ENCODE assay signal across 8 mouse cellular contexts in genomic region chr1:136018390-136019189, GRCm38 (mm10). TPM values are rescaled to one million over a fixed set of nuclear protein-coding genes. Genes with fewer than 3 reads are reported as not detected.
DNase-seq lines count a peak whose midpoint lies in the region; ATAC-seq and TF ChIP-seq lines count a peak whose summit lies in the region.

No protein-coding gene starts in this region.

- no peaks in the 10 kb centered on the region for H3K27me3 ChIP-seq in forebrain, embryonic 14.5 days (replicated peaks; ENCODE audit: control insufficient read depth, insufficient read depth, low read length)
- no peaks in the 10 kb centered on the region for H3K27me3 ChIP-seq in intestine, postnatal 0 days (replicated peaks; ENCODE audit: control insufficient read depth, insufficient read depth, low read length)

- no peak for TF ChIP-seq CTCF in intestine, postnatal 0 days (IDR thresholded peaks at IDR 0.05; ENCODE audit: low read depth)
- no peak for TF ChIP-seq CTCF in lung, adult 2 months (IDR thresholded peaks at IDR 0.05; ENCODE audit: insufficient read depth, low read length)

- peak overlapping the region; percentile 44; the same call in 1 of the 2 replicates for H3K27ac ChIP-seq in forebrain, embryonic 14.5 days (ENCODE audit: low read depth, low read length)
- peak overlapping the region; percentile 73 for H3K27ac ChIP-seq in intestine, postnatal 0 days (ENCODE audit: low read depth, low read length)

- WGBS in forebrain, embryonic 14.5 days, result 7% methylated on average over 24 of the region's 24 CpGs
- 4% methylated on average over 24 of the region's 24 CpGs for WGBS in intestine, postnatal 0 days
- 3% methylated on average over 24 of the region's 24 CpGs for WGBS in lung, adult 2 months

- ATAC-seq in forebrain, embryonic 14.5 days, result peak; percentile 29
- ATAC-seq in intestine, postnatal 0 days, result peak; percentile 44

- H3K4me1 ChIP-seq in forebrain, embryonic 14.5 days (ENCODE audit: control insufficient read depth, insufficient read depth, low read length), result peaks cover 13% of the 10 kb centered on the region
- H3K4me1 ChIP-seq in intestine, postnatal 0 days (replicated peaks; ENCODE audit: control insufficient read depth, insufficient read depth, low read length), result no peaks in the 10 kb centered on the region
- peaks cover 2% of the 10 kb centered on the region; the same call in 1 of the 2 replicates for H3K4me1 ChIP-seq in lung, adult 2 months (ENCODE audit: control insufficient read depth, insufficient read depth, low read length)

- TF ChIP-seq POLR2A in lung, adult 2 months (IDR thresholded peaks at IDR 0.05; ENCODE audit: borderline replicate concordance, extremely low read depth, low read depth, low read length), result no peak

- peaks cover 29% of the 10 kb centered on the region for H3K36me3 ChIP-seq in forebrain, embryonic 14.5 days (ENCODE audit: control insufficient read depth, insufficient read depth, low read length)
- peaks cover 21% of the 10 kb centered on the region for H3K36me3 ChIP-seq in intestine, postnatal 0 days (ENCODE audit: control insufficient read depth, insufficient read depth)

- H3K4me2 ChIP-seq in forebrain, embryonic 14.5 days (ENCODE audit: low read length), result peak overlapping the region; percentile 97
- H3K4me2 ChIP-seq in intestine, postnatal 0 days (replicated peaks; ENCODE audit: low read depth), result peak overlapping the region; percentile 97

- no peaks in the 10 kb centered on the region for H3K9me3 ChIP-seq in forebrain, embryonic 14.5 days (replicated peaks; ENCODE audit: control insufficient read depth, low read length)
- no peaks in the 10 kb centered on the region for H3K9me3 ChIP-seq in intestine, postnatal 0 days (ENCODE audit: control insufficient read depth)

- peak; percentile 8 for DNase-seq in ovary, adult 18-20 months (ENCODE audit: low spot score)
- DNase-seq in ovary, postnatal 10 days (ENCODE audit: low spot score), result no peak
- peak; percentile 38 for DNase-seq in cerebellum, adult 11 months
- DNase-seq in forebrain, embryonic 14.5 days (ENCODE audit: low spot score), result peak; percentile 39
- DNase-seq in lung, adult 2 months, result peak; percentile 46
- DNase-seq in ovary, postnatal 36 days (ENCODE audit: low spot score), result peak; percentile 32
- no peak for DNase-seq in left cerebral cortex, adult 8-10 months (ENCODE audit: low spot score in 2 of 2)

- peak overlapping the region; percentile 86 for H3K4me3 ChIP-seq in forebrain, embryonic 14.5 days (ENCODE audit: low read depth, low read length)
- H3K4me3 ChIP-seq in intestine, postnatal 0 days (ENCODE audit: low read depth, low read length), result peak overlapping the region; percentile 92
- H3K4me3 ChIP-seq in lung, adult 2 months (replicated peaks; ENCODE audit: extremely low read depth, low read depth, low read length), result peak overlapping the region; percentile 90

- peak overlapping the region; percentile 89 for H3K9ac ChIP-seq in forebrain, embryonic 14.5 days (ENCODE audit: low read length)
- peak overlapping the region; percentile 81 for H3K9ac ChIP-seq in intestine, postnatal 0 days (ENCODE audit: low read depth, low read length)

RNA-seq across cellular contexts. Expression of gene Tmem9, which starts 10.6 kb away (rescaled TPM):
- polyA plus RNA-seq in forebrain, embryonic 14.5 days (2014; fragmentation: Nextera tagmentation; extraction: Ambion mirVana), result 129 and 143 TPM in 2 replicates
- 212 and 237 TPM in 2 replicates for polyA plus RNA-seq in intestine, postnatal 0 days (2015; fragmentation: Nextera tagmentation; extraction: Ambion mirVana)
- polyA plus RNA-seq in lung, adult 2 months (2012; rRNA removed), result 56.4 and 73.2 TPM in 2 replicates
- total RNA-seq in left cerebral cortex, adult 8-10 months (2022), result 10 to 100 TPM; 56.1 to 74.4 (median 67.6) TPM

RNA-seq across cellular contexts. Expression of gene Igfn1, which starts 12.4 kb away (rescaled TPM):
- not detected in 2 replicates for polyA plus RNA-seq in forebrain, embryonic 14.5 days (2014; fragmentation: Nextera tagmentation; extraction: Ambion mirVana)
- 0.03 and 0.09 TPM in 2 replicates for polyA plus RNA-seq in intestine, postnatal 0 days (2015; fragmentation: Nextera tagmentation; extraction: Ambion mirVana)
- polyA plus RNA-seq in lung, adult 2 months (2012; rRNA removed), result 0.05 TPM in 1 of 2 replicates, not detected in the other
- total RNA-seq in left cerebral cortex, adult 8-10 months (2022), result 10 to 100 TPM; 14.0 to 17.5 (median 14.3) TPM

RNA-seq across cellular contexts. Expression of gene Ascl5, which starts 32.0 kb away (rescaled TPM):
- polyA plus RNA-seq in forebrain, embryonic 14.5 days (2014; fragmentation: Nextera tagmentation; extraction: Ambion mirVana), result not detected in 2 replicates
- polyA plus RNA-seq in intestine, postnatal 0 days (2015; fragmentation: Nextera tagmentation; extraction: Ambion mirVana), result not detected in 2 replicates
- not detected in 2 replicates for polyA plus RNA-seq in lung, adult 2 months (2012; rRNA removed)
- total RNA-seq in left cerebral cortex, adult 8-10 months (2022), result 1 to 10 TPM; 1.2 to 2.5 (median 2.1) TPM

RNA-seq across cellular contexts. Expression of gene Cacna1s, which starts 34.0 kb away (rescaled TPM):
- 0.08 and 0.46 TPM in 2 replicates for polyA plus RNA-seq in forebrain, embryonic 14.5 days (2014; fragmentation: Nextera tagmentation; extraction: Ambion mirVana)
- polyA plus RNA-seq in intestine, postnatal 0 days (2015; fragmentation: Nextera tagmentation; extraction: Ambion mirVana), result 0.08 and 0.22 TPM in 2 replicates
- polyA plus RNA-seq in lung, adult 2 months (2012; rRNA removed), result 2.9 and 7.5 TPM in 2 replicates
- total RNA-seq in left cerebral cortex, adult 8-10 months (2022), result 1 to 10 TPM in 3 of 4 experiments, under 1 TPM in 1; 0.83 to 1.6 (median 1.4) TPM

Comparison
In these comparisons a context has a peak if more than half of its experiments do, and no peak if none do; other contexts are left out.
1. DNase-seq: peak in ovary, adult 18-20 months (single experiment), cerebellum, adult 11 months (single experiment), forebrain, embryonic 14.5 days (single experiment), lung, adult 2 months (single experiment) and ovary, postnatal 36 days (single experiment); none in ovary, postnatal 10 days (single experiment) and left cerebral cortex, adult 8-10 months (0 of 2).
2. Peak in every context shown above with its lines, with median percentiles within 50 percentile points of each other: H3K4me3 ChIP-seq.